Mouse (Mus musculus) intestine, embryonic 16.5 days (tissue): ENCODE measurements around the gene Kcne4. TPM values are rescaled to one million over a fixed set of nuclear protein-coding genes. Genes with fewer than 3 reads are reported as not detected.
"Not testable (repeated sequence)": the region's sequence is repeated elsewhere in the genome, so short reads cannot be mapped to it uniquely, and the experiment has no call there.

ENCODE experiments used
- ATAC-seq: fragments of 200-750 bp; cut with Nextera tagmentation; 2 replicates; pipeline ENCODE4 v1.8.0; 2017; ENCODE audit warnings: moderate TSS enrichment, moderate library complexity
- H3K27ac ChIP-seq: fragments of 300-500 bp; sonication (generic); 2 replicates; pipeline ENCODE4 v1.5.1; 2014; ENCODE audit warnings: mild to moderate bottlenecking, low read length
- H3K27me3 ChIP-seq: fragments of 300-500 bp; sonication (generic); replicated peaks from 2 replicates; pipeline ENCODE4 v1.6.1; 2014; ENCODE audit warnings: low read length, control low read depth, mixed read lengths; ENCODE audit not compliant: control insufficient read depth, insufficient read depth
- H3K36me3 ChIP-seq: fragments of 300-500 bp; sonication (generic); 2 replicates; pipeline ENCODE4 v1.6.1; 2014; ENCODE audit warnings: low read length, control low read depth; ENCODE audit not compliant: control insufficient read depth, insufficient read depth
- H3K4me1 ChIP-seq: fragments of 300-500 bp; sonication (generic); 2 replicates; pipeline ENCODE4 v1.6.1; 2014; ENCODE audit warnings: low read length, control low read depth, mixed read lengths; ENCODE audit not compliant: control insufficient read depth, insufficient read depth
- H3K4me2 ChIP-seq: fragments of 300-500 bp; sonication (generic); 2 replicates; pipeline ENCODE4 v1.6.1; 2014; ENCODE audit warnings: low read depth, low read length, control low read depth
- H3K4me3 ChIP-seq: fragments of 300-500 bp; sonication (generic); 2 replicates; pipeline ENCODE4 v1.5.1; 2014; ENCODE audit warnings: mild to moderate bottlenecking, low read length
- H3K9ac ChIP-seq: fragments of 300-500 bp; sonication (generic); 2 replicates; pipeline ENCODE4 v1.6.1; 2014; ENCODE audit warnings: low read depth, low read length
- H3K9me3 ChIP-seq: fragments of 300-500 bp; sonication (generic); 2 replicates; pipeline ENCODE4 v1.6.1; 2016; ENCODE audit warnings: low read length, control low read depth; ENCODE audit not compliant: control insufficient read depth
- WGBS: fragments of 180-500 bp; shearing (Covaris S2); extraction: QIAGEN DNeasy Blood & Tissue Kit; methylation state at CpG from one replicate; pipeline ENCODE4 v1.1.7; 2014; 5-methylcytosine and 5-hydroxymethylcytosine counted together
- polyA plus RNA-seq: library from polyadenylated mRNA; unstranded; fragments of >200 nt; fragmentation: Nextera tagmentation; extraction: Ambion mirVana; gene quantifications from 2 replicates; pipeline ENCODE4 v1.2.1, GENCODE M21; 2015

Kcne4 gene
- polyA plus RNA-seq: 5.6 and 6.0 TPM in 2 replicates

DNA sequence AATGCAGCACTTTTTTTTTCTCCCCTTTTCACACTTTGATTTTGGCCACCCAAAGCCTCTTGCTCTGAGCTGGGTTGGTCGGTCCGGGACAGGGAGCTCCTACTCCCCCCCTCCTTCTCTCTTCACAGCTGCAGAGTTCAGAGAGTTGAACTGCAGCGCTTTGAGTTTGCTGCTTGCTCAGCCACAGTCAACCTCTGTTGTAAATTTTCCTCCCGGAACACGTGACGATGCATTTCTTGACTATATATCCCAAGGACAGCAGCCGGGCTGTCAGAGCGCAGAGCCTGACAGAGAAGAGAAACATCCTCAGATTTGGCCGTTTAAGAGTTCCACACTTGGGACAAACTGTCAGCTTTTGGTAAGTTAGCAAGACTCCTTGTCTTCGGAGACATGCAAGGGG is at the start of gene Kcne4:
Gene Kcne4 (plus strand): TSS at position 120 of the 400 bp plus-strand sequence.
- Histone ChIP-seq H3K27ac (peak within 1 kb of the TSS; percentile 43; the same call in 1 of the 2 replicates), H3K4me1 (peaks cover 20% of the 10 kb centered on the region), H3K4me3 (no peak within 1 kb of the TSS), H3K9ac (no peak within 1 kb of the TSS), H3K36me3 (no peaks in the 10 kb centered on the region), H3K27me3 (no peaks in the 10 kb centered on the region), H3K4me2 (0 out of 2 replicates have a peak within 1 kb of the TSS, but pooled peaks have one; percentile 19), H3K9me3 (no peaks in the 10 kb centered on the region)
- WGBS: 44% methylated on average over 10 of the region's 10 CpGs
- peak; percentile 39 for ATAC-seq

DNA sequence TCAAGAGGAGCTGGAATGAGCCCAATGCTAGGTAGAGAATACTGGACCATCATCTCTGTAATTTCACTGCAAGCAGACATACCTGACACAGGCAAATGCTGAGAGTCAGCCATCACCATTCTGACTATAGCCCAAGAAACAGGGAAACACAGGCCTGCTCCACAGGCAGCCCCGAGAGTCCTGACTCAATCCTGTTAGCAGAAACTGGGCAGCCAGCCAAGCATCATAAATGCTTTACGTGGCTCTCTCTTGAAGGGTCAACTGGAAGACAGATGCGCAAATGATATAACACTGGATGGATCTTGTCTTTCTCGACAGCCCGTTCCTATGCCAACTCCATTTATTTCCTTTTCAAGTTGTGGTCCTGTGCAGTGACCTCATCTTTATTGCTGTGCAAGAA is 34.7 kb upstream of the Kcne4 start:
- no peak overlapping the region for H3K27ac ChIP-seq
- H3K4me2 ChIP-seq: no peak overlapping the region
- 0 out of 2 replicates have a peak, but pooled peaks cover 5% of the 10 kb centered on the region for H3K4me1 ChIP-seq
- 25% methylated on average over 5 of the region's 5 CpGs for WGBS
- no peak overlapping the region for H3K9ac ChIP-seq
- H3K36me3 ChIP-seq: no peaks in the 10 kb centered on the region
- no peaks in the 10 kb centered on the region for H3K27me3 ChIP-seq
- no peaks in the 10 kb centered on the region for H3K9me3 ChIP-seq
- no peak overlapping the region for H3K4me3 ChIP-seq
- peak; percentile 87 for ATAC-seq

DNA sequence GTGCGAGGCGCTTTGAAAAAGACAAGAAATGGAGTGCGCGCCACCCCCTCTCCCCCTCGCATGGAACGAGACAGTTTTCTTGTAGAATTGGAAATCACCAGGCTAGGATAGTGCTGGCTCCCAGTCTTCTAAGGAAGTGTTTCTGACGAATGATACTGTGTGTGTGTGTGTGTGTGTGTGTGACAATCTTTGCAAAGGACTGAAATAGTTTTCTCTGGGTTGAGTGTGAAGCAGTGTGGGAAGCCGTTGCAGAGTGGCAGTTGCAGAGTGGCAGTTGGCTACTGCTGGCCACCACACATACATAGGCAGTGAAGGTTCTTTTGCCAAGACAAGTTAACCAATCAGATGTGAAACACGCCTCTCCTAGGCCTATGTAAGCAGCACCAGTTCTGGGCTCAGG is 31.6 kb upstream of the Kcne4 start:
- H3K4me3 ChIP-seq, H3K36me3 ChIP-seq, H3K27ac ChIP-seq, H3K9me3 ChIP-seq, ATAC-seq, H3K4me2 ChIP-seq, H3K9ac ChIP-seq, H3K4me1 ChIP-seq, H3K27me3 ChIP-seq: not testable (repeated sequence)
- WGBS: 94% methylated on average over 9 of the region's 9 CpGs

- no peaks in the 10 kb centered on the region for H3K4me1 ChIP-seq
- H3K36me3 ChIP-seq: no peaks in the 10 kb centered on the region
- no peak overlapping the region for H3K27ac ChIP-seq
- H3K27me3 ChIP-seq: no peaks in the 10 kb centered on the region
- no peaks in the 10 kb centered on the region for H3K9me3 ChIP-seq
- no peak overlapping the region for H3K9ac ChIP-seq
- ATAC-seq: no peak
- H3K4me2 ChIP-seq: no peak overlapping the region
- 33% methylated on average over 1 of the region's 1 CpGs for WGBS
- H3K4me3 ChIP-seq: no peak overlapping the region
These were observed 26.8 kb upstream of the Kcne4 start for GRCm38 (mm10) chr1:78789744-78790143.

DNA sequence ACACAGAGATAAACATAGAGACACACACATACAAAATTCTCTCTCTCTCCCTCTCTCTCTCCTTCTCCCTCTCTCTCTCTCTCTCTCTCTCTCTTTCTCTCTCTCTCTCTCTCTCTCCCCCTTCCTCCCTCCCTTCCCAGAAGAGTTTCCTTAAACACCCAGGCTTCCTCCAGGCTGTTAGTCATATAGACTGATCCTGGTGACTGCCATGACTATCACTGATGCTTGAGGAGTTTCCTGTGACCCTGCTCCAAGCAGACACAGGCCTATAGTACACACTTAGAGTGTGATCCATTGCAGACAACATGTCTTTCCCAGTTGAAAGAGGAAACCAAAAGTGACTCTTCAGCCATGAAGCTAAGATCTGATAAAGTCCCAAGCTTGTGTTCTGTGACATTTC is 9.1 kb upstream of the Kcne4 start:
- 0 out of 2 replicates have a peak, but pooled peaks cover 7% of the 10 kb centered on the region for H3K4me1 ChIP-seq
- no peaks in the 10 kb centered on the region for H3K36me3 ChIP-seq
- H3K27me3 ChIP-seq: no peaks in the 10 kb centered on the region
- no peak for ATAC-seq
- no peak overlapping the region for H3K4me3 ChIP-seq
- no peak overlapping the region for H3K9ac ChIP-seq
- H3K9me3 ChIP-seq: no peaks in the 10 kb centered on the region
- H3K27ac ChIP-seq: no peak overlapping the region
- H3K4me2 ChIP-seq: no peak overlapping the region

GRCm38 (mm10) chr1:78809819-78810218 is 6.7 kb upstream of the Kcne4 start:
- WGBS: 57% methylated on average over 4 of the region's 4 CpGs
- no peaks in the 10 kb centered on the region for H3K27me3 ChIP-seq
- H3K9ac ChIP-seq: no peak overlapping the region

GRCm38 (mm10) chr1:78810904-78811303 is 5.7 kb upstream of the Kcne4 start:
- ATAC-seq: no peak
- no peak overlapping the region for H3K4me2 ChIP-seq
- no peaks in the 10 kb centered on the region for H3K36me3 ChIP-seq
- no peaks in the 10 kb centered on the region for H3K27me3 ChIP-seq
- no peak overlapping the region for H3K9ac ChIP-seq
- WGBS: 81% methylated on average over 3 of the region's 3 CpGs
- H3K4me1 ChIP-seq: 0 out of 2 replicates have a peak, but pooled peaks cover 7% of the 10 kb centered on the region
- H3K27ac ChIP-seq: no peak overlapping the region
- no peak overlapping the region for H3K4me3 ChIP-seq
- no peaks in the 10 kb centered on the region for H3K9me3 ChIP-seq

More at GRCm38 (mm10) chr1:78809819-78810218, 6.7 kb upstream of the Kcne4 start:
- Histone ChIP-seq H3K36me3 (no peaks in the 10 kb centered on the region), H3K9me3 (no peaks in the 10 kb centered on the region), H3K27ac (no peak overlapping the region), H3K4me1 (0 out of 2 replicates have a peak, but pooled peaks cover 7% of the 10 kb centered on the region), H3K4me3 (no peak overlapping the region), H3K4me2 (no peak overlapping the region)
- no peak for ATAC-seq

GRCm38 (mm10) chr1:78811975-78812490 is 4.5 kb upstream of the Kcne4 start:
- 0 out of 2 replicates have a peak, but pooled peaks cover 7% of the 10 kb centered on the region for H3K4me1 ChIP-seq
- no peak overlapping the region for H3K4me3 ChIP-seq
- no peaks in the 10 kb centered on the region for H3K9me3 ChIP-seq
- no peaks in the 10 kb centered on the region for H3K36me3 ChIP-seq
- no peak overlapping the region for H3K4me2 ChIP-seq
- WGBS: 59% methylated on average over 10 of the region's 10 CpGs
- H3K9ac ChIP-seq: no peak overlapping the region
- ATAC-seq: peak; percentile 41
- no peak overlapping the region for H3K27ac ChIP-seq
- no peaks in the 10 kb centered on the region for H3K27me3 ChIP-seq

GRCm38 (mm10) chr1:78817756-78818155 is 1.2 kb downstream of the Kcne4 start:
- peaks cover 16% of the 10 kb centered on the region for H3K4me1 ChIP-seq
- ATAC-seq: no peak
- no peaks in the 10 kb centered on the region for H3K9me3 ChIP-seq
- H3K27me3 ChIP-seq: no peaks in the 10 kb centered on the region
- H3K9ac ChIP-seq: no peak overlapping the region
- H3K4me3 ChIP-seq: no peak overlapping the region
- H3K27ac ChIP-seq: no peak overlapping the region
- 0 out of 2 replicates have a peak overlapping the region, but pooled peaks have one; percentile 6 for H3K4me2 ChIP-seq
- 92% methylated on average over 16 of the region's 16 CpGs for WGBS
- no peaks in the 10 kb centered on the region for H3K36me3 ChIP-seq
